ENCODE assay signal across 12 mouse cellular contexts in genomic region chr11:84599267-84599841, GRCm38 (mm10).
A peak's percentile ranks its signal among the peaks of the same experiment; 100 is the strongest.
DNase-seq lines count a peak whose midpoint lies in the region; ATAC-seq and TF ChIP-seq lines count a peak whose summit lies in the region.
"Had no signal": no experiment of that assay in that cellular context is flagged by ENCODE, and none has a peak within 500 bp of the region (broad histone marks: within the 10 kb centered on the region; RNA-seq: fewer than 3 reads in every experiment).

No protein-coding gene starts in this region.

- H3K27me3 ChIP-seq in intestine, embryonic 14.5 days (replicated peaks; ENCODE audit: control insufficient read depth, insufficient read depth, low read length): no peaks in the 10 kb centered on the region
- H3K27me3 ChIP-seq in intestine, postnatal 0 days (replicated peaks; ENCODE audit: control insufficient read depth, insufficient read depth, low read length): no peaks in the 10 kb centered on the region
- H3K27me3 ChIP-seq in hindbrain, embryonic 11.5 days (ENCODE audit: control insufficient read depth, insufficient read depth, low read length): no peaks in the 10 kb centered on the region
- peaks cover 14% of the 10 kb centered on the region for H3K27me3 ChIP-seq in limb, embryonic 15.5 days

- no peaks in the 10 kb centered on the region for H3K9me3 ChIP-seq in intestine, embryonic 14.5 days (ENCODE audit: control insufficient read depth, low read length)
- H3K9me3 ChIP-seq in intestine, postnatal 0 days (ENCODE audit: control insufficient read depth): no peaks in the 10 kb centered on the region
- no peaks in the 10 kb centered on the region for H3K9me3 ChIP-seq in ES-E14 (ENCODE audit: control insufficient read depth, insufficient read depth, low read depth, low read length)
- H3K9me3 ChIP-seq in hindbrain, embryonic 11.5 days (ENCODE audit: control insufficient read depth, low read length): no peaks in the 10 kb centered on the region
- no peaks in the 10 kb centered on the region for H3K9me3 ChIP-seq in limb, embryonic 15.5 days

- WGBS in intestine, embryonic 14.5 days: 32% methylated on average over 15 of the region's 15 CpGs
- 43% methylated on average over 15 of the region's 15 CpGs for WGBS in intestine, postnatal 0 days
- 58% methylated on average over 15 of the region's 15 CpGs for WGBS in hindbrain, embryonic 11.5 days
- 13% methylated on average over 15 of the region's 15 CpGs for WGBS in limb, embryonic 15.5 days

- H3K4me2 ChIP-seq in intestine, embryonic 14.5 days (ENCODE audit: low read length): peak overlapping the region; percentile 25
- H3K4me2 ChIP-seq in intestine, postnatal 0 days (replicated peaks; ENCODE audit: low read depth): no peak overlapping the region
- H3K4me2 ChIP-seq in hindbrain, embryonic 11.5 days (replicated peaks; ENCODE audit: low read depth, low read length): no peak overlapping the region
- H3K4me2 ChIP-seq in limb, embryonic 15.5 days: peak overlapping the region; percentile 29

- in situ Hi-C loops in ES-E14 (cut with MboI; ENCODE audit: low sequenced_read_pairs in 2 of 2, unreplicated experiment in 2 of 2): no loop called here

- 0 out of 2 replicates have a peak, but pooled peaks cover 4% of the 10 kb centered on the region for H3K4me1 ChIP-seq in intestine, embryonic 14.5 days (replicated peaks; ENCODE audit: control insufficient read depth, insufficient read depth, low read length)
- no peaks in the 10 kb centered on the region for H3K4me1 ChIP-seq in intestine, postnatal 0 days (replicated peaks; ENCODE audit: control insufficient read depth, insufficient read depth, low read length)
- no peaks in the 10 kb centered on the region; a peak in 1 of 4 replicates for H3K4me1 ChIP-seq in ES-E14 (ENCODE audit: control insufficient read depth in 2 of 2, insufficient read depth in 2 of 2, low read length in 2 of 2, poor library complexity in 1 of 2)
- H3K4me1 ChIP-seq in hindbrain, embryonic 11.5 days (replicated peaks; ENCODE audit: control insufficient read depth, insufficient read depth, low read length): peaks cover 2% of the 10 kb centered on the region
- H3K4me1 ChIP-seq in limb, embryonic 15.5 days: peaks cover 10% of the 10 kb centered on the region

- no peak for DNase-seq in intestine, embryonic 14.5 days (ENCODE audit: low spot score)
- no peak for DNase-seq in ES-E14 (ENCODE audit: low read depth, low spot score)
- peak; percentile 37 for DNase-seq in hindbrain, embryonic 11.5 days (ENCODE audit: low spot score)
- no peak for DNase-seq in thymus, postnatal 4 days
- DNase-seq in heart, postnatal 4 days: no peak
- no peak for DNase-seq in heart, adult 9 months (ENCODE audit: low spot score in 2 of 2)
- DNase-seq: heart, adult 18-20 months; kidney, adult 18-20 months; lung, postnatal 10 days; right cerebral cortex, postnatal 4 days had no signal

- no peak overlapping the region for H3K27ac ChIP-seq in intestine, embryonic 14.5 days (ENCODE audit: low read depth)
- no peak overlapping the region for H3K27ac ChIP-seq in intestine, postnatal 0 days (ENCODE audit: low read depth, low read length)
- H3K27ac ChIP-seq in ES-E14 (ENCODE audit: insufficient read depth, low read depth, low read length, poor library complexity, severe bottlenecking): no peak overlapping the region
- H3K27ac ChIP-seq in hindbrain, embryonic 11.5 days (ENCODE audit: low read depth, low read length): peak overlapping the region; percentile 27; the same call in 1 of the 2 replicates
- no peak overlapping the region for H3K27ac ChIP-seq in limb, embryonic 15.5 days

- TF ChIP-seq CTCF in intestine, postnatal 0 days (IDR thresholded peaks at IDR 0.05; ENCODE audit: low read depth): no peak

- H3K9ac ChIP-seq in intestine, embryonic 14.5 days (ENCODE audit: low read length): no peak overlapping the region
- H3K9ac ChIP-seq in intestine, postnatal 0 days (ENCODE audit: low read depth, low read length): no peak overlapping the region
- peak overlapping the region; percentile 30; the same call in 1 of the 2 replicates for H3K9ac ChIP-seq in ES-E14 (ENCODE audit: insufficient read depth, low read depth, low read length, poor library complexity, severe bottlenecking)
- no peak overlapping the region for H3K9ac ChIP-seq in hindbrain, embryonic 11.5 days (ENCODE audit: low read depth, low read length)
- no peak overlapping the region for H3K9ac ChIP-seq in limb, embryonic 15.5 days

- no peak for ATAC-seq in intestine, embryonic 14.5 days (replicated peaks; ENCODE audit: low FRiP score, low TSS enrichment, low read depth)
- no peak for ATAC-seq in intestine, postnatal 0 days
- ATAC-seq in hindbrain, embryonic 11.5 days (ENCODE audit: low FRiP score): no peak
- no peak for ATAC-seq in limb, embryonic 15.5 days (ENCODE audit: insufficient number of reproducible peaks, low FRiP score, low TSS enrichment, low read depth)

- H3K4me3 ChIP-seq in intestine, embryonic 14.5 days (ENCODE audit: low read depth, low read length): no peak overlapping the region
- no peak overlapping the region for H3K4me3 ChIP-seq in intestine, postnatal 0 days (ENCODE audit: low read depth, low read length)
- peak overlapping the region; percentile 33 to 62; a peak in 3 of 4 replicates for H3K4me3 ChIP-seq in ES-E14 (ENCODE audit: insufficient read depth in 1 of 2, low read depth in 1 of 2, low read length in 2 of 2, poor library complexity in 1 of 2, severe bottlenecking in 1 of 2)
- H3K4me3 ChIP-seq in hindbrain, embryonic 11.5 days (ENCODE audit: low read depth, low read length): no peak overlapping the region
- H3K4me3 ChIP-seq in limb, embryonic 15.5 days: peak overlapping the region; percentile 13; the same call in 1 of the 2 replicates

- no peaks in the 10 kb centered on the region for H3K36me3 ChIP-seq in intestine, embryonic 14.5 days (ENCODE audit: control insufficient read depth, insufficient read depth, low read length)
- no peaks in the 10 kb centered on the region for H3K36me3 ChIP-seq in intestine, postnatal 0 days (ENCODE audit: control insufficient read depth, insufficient read depth)
- H3K36me3 ChIP-seq in ES-E14 (ENCODE audit: control insufficient read depth, insufficient read depth, low read length, poor library complexity, severe bottlenecking): no peaks in the 10 kb centered on the region
- no peaks in the 10 kb centered on the region for H3K36me3 ChIP-seq in hindbrain, embryonic 11.5 days (ENCODE audit: control insufficient read depth, insufficient read depth, low read length)
- no peaks in the 10 kb centered on the region for H3K36me3 ChIP-seq in limb, embryonic 15.5 days

TF ChIP-seq in ES-E14, 5 proteins besides CTCF, POLR2A, EP300 and RAD21:
- TF ChIP-seq ZNF384 (IDR thresholded peaks at IDR 0.05; ENCODE audit: low read depth, low read length) (no peak), ZC3H11A (IDR thresholded peaks at IDR 0.05; ENCODE audit: borderline replicate concordance, low read depth, low read length) (no peak), CHD2 (IDR thresholded peaks at IDR 0.05; ENCODE audit: low read depth, low read length) (no peak), HCFC1 (IDR thresholded peaks at IDR 0.05; ENCODE audit: borderline replicate concordance, insufficient read depth, low read length) (no peak)
TF ChIP-seq in ES-E14: peak in this region for 0.

Comparison
In these comparisons a context has a peak if more than half of its experiments do, and no peak if none do; other contexts are left out.
1. H3K4me2 ChIP-seq: peak in intestine, embryonic 14.5 days (single experiment) and limb, embryonic 15.5 days (single experiment); none in intestine, postnatal 0 days (single experiment) and hindbrain, embryonic 11.5 days (single experiment).
2. H3K4me3 ChIP-seq: peak in ES-E14 (2 of 2) and limb, embryonic 15.5 days (single experiment); none in intestine, embryonic 14.5 days (single experiment), intestine, postnatal 0 days (single experiment) and hindbrain, embryonic 11.5 days (single experiment).